In the genomic region with DNA sequence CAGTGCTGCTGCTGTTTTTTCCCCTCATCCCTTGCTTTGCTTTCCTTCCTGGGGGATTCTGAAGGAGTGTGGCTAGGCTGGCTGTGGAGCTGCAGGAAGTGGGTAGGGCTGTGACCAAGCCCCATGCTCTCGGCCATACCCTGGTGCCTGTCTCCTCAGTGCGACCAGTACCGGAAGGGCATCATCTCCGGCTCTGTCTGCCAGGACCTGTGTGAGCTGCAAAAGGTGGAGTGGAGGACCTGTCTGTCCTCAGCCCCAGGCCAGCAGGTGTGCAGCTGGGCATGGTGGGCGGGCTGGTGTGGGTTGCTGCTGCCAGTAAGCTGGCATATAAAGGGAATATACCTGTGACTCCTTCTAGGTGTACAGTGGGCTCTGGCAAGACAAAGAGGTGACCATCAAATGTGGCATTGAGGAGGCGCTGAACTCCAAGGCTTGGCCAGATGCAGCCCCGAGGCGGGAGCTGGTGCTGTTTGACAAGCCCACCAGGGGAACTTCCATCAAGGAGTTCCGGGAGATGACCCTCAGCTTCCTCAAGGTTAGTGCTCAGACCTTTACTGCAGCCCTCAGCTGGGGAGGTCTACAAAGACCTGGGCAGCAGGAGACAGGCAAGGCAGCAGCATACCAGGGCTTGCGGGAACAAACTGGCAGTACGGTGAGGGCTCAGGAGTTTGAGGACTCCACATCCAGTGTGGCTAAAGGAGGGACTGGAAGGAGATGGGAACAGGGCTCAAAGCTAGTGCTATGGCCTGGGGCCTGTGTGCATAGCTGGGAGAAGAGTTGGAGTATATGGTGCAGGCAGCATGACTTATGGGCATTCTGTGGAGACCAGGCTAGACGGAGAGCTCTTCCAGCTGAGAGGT, we compare ENCODE assay signal across 12 mouse cellular contexts. TPM values are rescaled to one million over a fixed set of nuclear protein-coding genes. Genes with fewer than 3 reads are reported as not detected.
A peak's percentile ranks its signal among the peaks of the same experiment; 100 is the strongest.
DNase-seq lines count a peak whose midpoint lies in the region; ATAC-seq and TF ChIP-seq lines count a peak whose summit lies in the region.
"Had no signal": no experiment of that assay in that cellular context is flagged by ENCODE, and none has a peak within 500 bp of the region (broad histone marks: within the 10 kb centered on the region; RNA-seq: fewer than 3 reads in every experiment).

No protein-coding gene starts in this region.

- H3K9ac ChIP-seq in intestine, embryonic 16.5 days (ENCODE audit: low read depth, low read length): no peak overlapping the region
- H3K9ac ChIP-seq in midbrain, embryonic 11.5 days (ENCODE audit: low read length): no peak overlapping the region

- H3K27ac ChIP-seq in kidney, adult 2 months (ENCODE audit: insufficient read depth, low read depth, low read length): no peak overlapping the region
- peak overlapping the region; percentile 25; the same call in 1 of the 2 replicates for H3K27ac ChIP-seq in intestine, embryonic 16.5 days (ENCODE audit: low read length)
- H3K27ac ChIP-seq in midbrain, embryonic 11.5 days (ENCODE audit: low read depth, low read length): peak overlapping the region; percentile 16; the same call in 1 of the 2 replicates

- H3K4me2 ChIP-seq in intestine, embryonic 16.5 days (ENCODE audit: low read depth, low read length): no peak overlapping the region
- no peak overlapping the region for H3K4me2 ChIP-seq in midbrain, embryonic 11.5 days

- H3K9me3 ChIP-seq in intestine, embryonic 16.5 days (ENCODE audit: control insufficient read depth, low read length): no peaks in the 10 kb centered on the region
- H3K9me3 ChIP-seq in midbrain, embryonic 11.5 days (ENCODE audit: control insufficient read depth, low read length): no peaks in the 10 kb centered on the region

- H3K4me1 ChIP-seq in kidney, adult 2 months (ENCODE audit: control insufficient read depth, insufficient read depth, low read length): peaks cover 13% of the 10 kb centered on the region; the same call in 1 of the 2 replicates
- peaks cover 29% of the 10 kb centered on the region for H3K4me1 ChIP-seq in intestine, embryonic 16.5 days (ENCODE audit: control insufficient read depth, insufficient read depth, low read length)
- H3K4me1 ChIP-seq in midbrain, embryonic 11.5 days (ENCODE audit: control insufficient read depth, insufficient read depth, low read length): peaks cover 19% of the 10 kb centered on the region

- no peak for TF ChIP-seq POLR2A in kidney, adult 2 months (IDR thresholded peaks at IDR 0.05; ENCODE audit: low read depth, low read length)

- ATAC-seq in intestine, embryonic 16.5 days: no peak
- ATAC-seq in midbrain, embryonic 11.5 days (ENCODE audit: low FRiP score): no peak

- WGBS in kidney, adult 2 months: 66% methylated on average over 12 of the region's 12 CpGs
- WGBS in intestine, embryonic 16.5 days: 64% methylated on average over 12 of the region's 12 CpGs
- WGBS in midbrain, embryonic 11.5 days: 74% methylated on average over 12 of the region's 12 CpGs

- no peak for TF ChIP-seq CTCF in kidney, adult 2 months (conservative IDR thresholded peaks at IDR 0.05; ENCODE audit: insufficient read depth, insufficient read length, low read depth, low read length)

- peak; percentile 37 for DNase-seq in kidney, adult 2 months
- DNase-seq in kidney, adult 8-10 months: no peak
- DNase-seq in NIH3T3 (ENCODE audit: low read depth): peak; percentile 15
- DNase-seq in midbrain, embryonic 11.5 days (ENCODE audit: low spot score, missing footprints): no peak
- no peak for DNase-seq in layer of hippocampus, postnatal 36 days
- DNase-seq in urinary bladder, postnatal 10 days (ENCODE audit: low spot score): no peak
- DNase-seq in right cerebral cortex, postnatal 14 days: no peak
- DNase-seq: thymus, postnatal 36 days had no signal

- H3K4me3 ChIP-seq in kidney, adult 2 months (ENCODE audit: insufficient read depth, low read depth, low read length): no peak overlapping the region
- no peak overlapping the region for H3K4me3 ChIP-seq in intestine, embryonic 16.5 days (ENCODE audit: low read length)
- no peak overlapping the region for H3K4me3 ChIP-seq in midbrain, embryonic 11.5 days (ENCODE audit: low read depth, low read length)

- H3K36me3 ChIP-seq in kidney, adult 2 months (ENCODE audit: control insufficient read depth, insufficient read depth, low read length): no peaks in the 10 kb centered on the region
- H3K36me3 ChIP-seq in intestine, embryonic 16.5 days (ENCODE audit: control insufficient read depth, insufficient read depth, low read length): peaks cover 11% of the 10 kb centered on the region
- H3K36me3 ChIP-seq in midbrain, embryonic 11.5 days (ENCODE audit: control insufficient read depth, insufficient read depth, low read length): peaks cover 27% of the 10 kb centered on the region

- H3K27me3 ChIP-seq in kidney, adult 2 months (replicated peaks; ENCODE audit: control insufficient read depth, insufficient read depth, low read length): no peaks in the 10 kb centered on the region
- H3K27me3 ChIP-seq in intestine, embryonic 16.5 days (replicated peaks; ENCODE audit: control insufficient read depth, insufficient read depth, low read length): no peaks in the 10 kb centered on the region
- no peaks in the 10 kb centered on the region for H3K27me3 ChIP-seq in midbrain, embryonic 11.5 days (ENCODE audit: control insufficient read depth, insufficient read depth, low read length)

RNA-seq across cellular contexts. Expression of a gene that starts 6.6 kb away (rescaled TPM):
- 12.2 and 14.5 TPM in 2 replicates for polyA plus RNA-seq in kidney, adult 2 months (2012; rRNA removed)
- 24.8 and 27.0 TPM in 2 replicates for polyA plus RNA-seq in intestine, embryonic 16.5 days (2015; fragmentation: Nextera tagmentation; extraction: Ambion mirVana)
- 42.9 and 47.4 TPM in 2 replicates for polyA plus RNA-seq in midbrain, embryonic 11.5 days (2014; fragmentation: Nextera tagmentation; extraction: Ambion mirVana)
- 10 to 100 TPM; 73.2 to 77.5 TPM for total RNA-seq in layer of hippocampus, postnatal 36 days (2021)
- total RNA-seq: monocyte, adult 5-6 weeks had no signal

RNA-seq across cellular contexts. Expression of a gene that starts 30.6 kb away (rescaled TPM):
- polyA plus RNA-seq in kidney, adult 2 months (2012; rRNA removed): 165 and 192 TPM in 2 replicates
- 113 and 116 TPM in 2 replicates for polyA plus RNA-seq in intestine, embryonic 16.5 days (2015; fragmentation: Nextera tagmentation; extraction: Ambion mirVana)
- 8.2 TPM in 2 replicates for polyA plus RNA-seq in midbrain, embryonic 11.5 days (2014; fragmentation: Nextera tagmentation; extraction: Ambion mirVana)
- total RNA-seq in layer of hippocampus, postnatal 36 days (2021): 1 to 10 TPM; 1.3 to 2.3 TPM

RNA-seq across cellular contexts. Expression of a gene that starts 36.2 kb away (rescaled TPM):
- polyA plus RNA-seq in kidney, adult 2 months (2012; rRNA removed): 0.34 TPM in 1 of 2 replicates, not detected in the other
- polyA plus RNA-seq in intestine, embryonic 16.5 days (2015; fragmentation: Nextera tagmentation; extraction: Ambion mirVana): not detected in 2 replicates
- not detected in 2 replicates for polyA plus RNA-seq in midbrain, embryonic 11.5 days (2014; fragmentation: Nextera tagmentation; extraction: Ambion mirVana)
- total RNA-seq in layer of hippocampus, postnatal 36 days (2021): not detected
- total RNA-seq: monocyte, adult 5-6 weeks had no signal
- polyA plus RNA-seq: heart, postnatal 0 days; small intestine, adult 2 months had no signal

RNA-seq across cellular contexts. Expression of a gene that starts 48.4 kb away (rescaled TPM):
- not detected in 2 replicates for polyA plus RNA-seq in kidney, adult 2 months (2012; rRNA removed)
- polyA plus RNA-seq in intestine, embryonic 16.5 days (2015; fragmentation: Nextera tagmentation; extraction: Ambion mirVana): not detected in 2 replicates
- polyA plus RNA-seq in midbrain, embryonic 11.5 days (2014; fragmentation: Nextera tagmentation; extraction: Ambion mirVana): not detected in 2 replicates
- total RNA-seq in layer of hippocampus, postnatal 36 days (2021): not detected
- total RNA-seq: monocyte, adult 5-6 weeks had no signal
- polyA plus RNA-seq: heart, postnatal 0 days; small intestine, adult 2 months had no signal

RNA-seq across cellular contexts. Expression of a gene that starts 55.0 kb away (rescaled TPM):
- polyA plus RNA-seq in kidney, adult 2 months (2012; rRNA removed): 297 and 304 TPM in 2 replicates
- 110 and 118 TPM in 2 replicates for polyA plus RNA-seq in intestine, embryonic 16.5 days (2015; fragmentation: Nextera tagmentation; extraction: Ambion mirVana)
- 52.6 and 58.3 TPM in 2 replicates for polyA plus RNA-seq in midbrain, embryonic 11.5 days (2014; fragmentation: Nextera tagmentation; extraction: Ambion mirVana)
- 10 to 100 TPM; 55.1 to 56.1 TPM for total RNA-seq in layer of hippocampus, postnatal 36 days (2021)
- total RNA-seq: monocyte, adult 5-6 weeks had no signal

Comparison
In these comparisons a context has a peak if more than half of its experiments do, and no peak if none do; other contexts are left out.
1. DNase-seq: peak in kidney, adult 2 months (single experiment) and NIH3T3 (single experiment); none in kidney, adult 8-10 months (0 of 2), midbrain, embryonic 11.5 days (single experiment), layer of hippocampus, postnatal 36 days (0 of 2), urinary bladder, postnatal 10 days (single experiment) and right cerebral cortex, postnatal 14 days (single experiment).
2. RNA of a gene that starts 30.6 kb away (polyA plus RNA-seq): 165 to 192 TPM in kidney, adult 2 months and 113 to 116 TPM in intestine, embryonic 16.5 days; 8.2 TPM in midbrain, embryonic 11.5 days; every median in the first group is over 10 times any median in the second.